Mouse (Mus musculus) ES-Bruce4 (cell line): ENCODE results near the gene Rnpep.

Experiments
- CTCF ChIP-seq: IDR thresholded peaks from one replicate; pipeline ENCODE4 v1.8.1; 2011; ENCODE audit warnings: low read depth, low read length
- POLR2A ChIP-seq: IDR thresholded peaks from one replicate; pipeline ENCODE4 v1.8.1; 2011; ENCODE audit warnings: low read length; ENCODE audit not compliant: insufficient read depth

- TF ChIP-seq POLR2A (no peak), CTCF (no peak)
These were observed 46.7 kb upstream of the Rnpep start for GRCm38 (mm10) chr1:135330578-135330977.
